Mouse (Mus musculus) heart, postnatal 25 days (tissue): ENCODE measurements around the gene Krr1. TPM values are rescaled to one million over a fixed set of nuclear protein-coding genes. Genes with fewer than 3 reads are reported as not detected.

ENCODE experiments used
- total RNA-seq, 2 experiments: library from RNA; stranded (reverse); gene quantifications; 2 replicates each; pipeline ENCODE4 v1.2.3; 2021

Gene Krr1
- total RNA-seq, 2 experiments from 2014 or later: 24.0 to 26.8 TPM

Other genes with a start within 250 kb of the Krr1 start
- gene Glipr1, start 30.0 kb downstream of the Krr1 start, total RNA-seq: 1 to 10 TPM; 1.3 to 2.0 TPM
- not detected for gene Glipr1l1, start 87.5 kb downstream of the Krr1 start, total RNA-seq
- not detected for gene Glipr1l2, start 110.7 kb downstream of the Krr1 start, total RNA-seq
- gene Glipr1l3, start 187.7 kb downstream of the Krr1 start, total RNA-seq: not detected
- gene Caps2, start 191.0 kb downstream of the Krr1 start, total RNA-seq: not detected